Mouse (Mus musculus): ENCODE measurements at regions not wholly inside any gene's neighbourhood (a gene's known extent, or its start where the extent isn't known, plus 50 kb on each side); places are given as distances from the start of the nearest gene placed in this dataset.

- Histone ChIP-seq H3K4me1 (replicated peaks; ENCODE audit: insufficient read depth, low read length) (no peaks in the 10 kb centered on the region), H3K4me3 (replicated peaks; ENCODE audit: low read depth, low read length) (no peak overlapping the region), H3K27me3 (ENCODE audit: insufficient read depth, low read length) (no peaks in the 10 kb centered on the region), H3K9ac (ENCODE audit: low read depth, low read length) (no peak overlapping the region), H3K27ac (no peak overlapping the region), H3K4me2 (ENCODE audit: low read length) (no peak overlapping the region), H3K36me3 (ENCODE audit: insufficient read depth, low read length) (no peaks in the 10 kb centered on the region), H3K9me3 (replicated peaks; ENCODE audit: low read length) (no peaks in the 10 kb centered on the region)
- TF ChIP-seq CTCF (IDR thresholded peaks at IDR 0.05; ENCODE audit: low read depth): no peak
- WGBS: 84% methylated on average over 1 of the region's 1 CpGs
- ATAC-seq (replicated peaks; ENCODE audit: low FRiP score, low read depth) (no peak), DNase-seq (ENCODE audit: low spot score) (no peak)
Measured at GRCm38 (mm10) chr6:81464442-81464841, 459.0 kb upstream of the Gcfc2 start.

GRCm38 (mm10) chr6:81466536-81466935 lies 456.9 kb upstream of the Gcfc2 start:
- 63% methylated on average over 4 of the region's 4 CpGs for WGBS
- H3K27me3 ChIP-seq (ENCODE audit: insufficient read depth, low read length): no peaks in the 10 kb centered on the region
- H3K4me2 ChIP-seq (ENCODE audit: low read length): no peak overlapping the region
- no peaks in the 10 kb centered on the region for H3K9me3 ChIP-seq (replicated peaks; ENCODE audit: low read length)
- H3K4me1 ChIP-seq (replicated peaks; ENCODE audit: insufficient read depth, low read length): no peaks in the 10 kb centered on the region
- H3K4me3 ChIP-seq (replicated peaks; ENCODE audit: low read depth, low read length): no peak overlapping the region
- DNase-seq (ENCODE audit: low spot score) (no peak), ATAC-seq (replicated peaks; ENCODE audit: low FRiP score, low read depth) (no peak)
- H3K36me3 ChIP-seq (ENCODE audit: insufficient read depth, low read length): no peaks in the 10 kb centered on the region
- TF ChIP-seq CTCF (IDR thresholded peaks at IDR 0.05; ENCODE audit: low read depth): no peak
- H3K27ac ChIP-seq: no peak overlapping the region
- no peak overlapping the region for H3K9ac ChIP-seq (ENCODE audit: low read depth, low read length)

- Histone ChIP-seq H3K36me3 (ENCODE audit: insufficient read depth, low read length) (no peaks in the 10 kb centered on the region), H3K27ac (no peak overlapping the region), H3K4me3 (replicated peaks; ENCODE audit: low read depth, low read length) (no peak overlapping the region), H3K4me2 (ENCODE audit: low read length) (no peak overlapping the region), H3K27me3 (ENCODE audit: insufficient read depth, low read length) (no peaks in the 10 kb centered on the region), H3K9ac (ENCODE audit: low read depth, low read length) (no peak overlapping the region), H3K9me3 (replicated peaks; ENCODE audit: low read length) (no peaks in the 10 kb centered on the region), H3K4me1 (replicated peaks; ENCODE audit: insufficient read depth, low read length) (no peaks in the 10 kb centered on the region)
- TF ChIP-seq CTCF (IDR thresholded peaks at IDR 0.05; ENCODE audit: low read depth): no peak
- no peak for DNase-seq (ENCODE audit: low spot score)
- WGBS: 67% methylated on average over 9 of the region's 9 CpGs
- ATAC-seq (replicated peaks; ENCODE audit: low FRiP score, low read depth): no peak
Measured at GRCm38 (mm10) chr6:81471340-81471955, 452.0 kb upstream of the Gcfc2 start.

GRCm38 (mm10) chr6:81472506-81472905 lies 451.0 kb upstream of the Gcfc2 start:
- no peaks in the 10 kb centered on the region for H3K27me3 ChIP-seq (ENCODE audit: insufficient read depth, low read length)
- no peaks in the 10 kb centered on the region for H3K4me1 ChIP-seq (replicated peaks; ENCODE audit: insufficient read depth, low read length)
- TF ChIP-seq CTCF (IDR thresholded peaks at IDR 0.05; ENCODE audit: low read depth): no peak
- no peak overlapping the region for H3K4me3 ChIP-seq (replicated peaks; ENCODE audit: low read depth, low read length)
- no peak overlapping the region for H3K27ac ChIP-seq
- ATAC-seq (replicated peaks; ENCODE audit: low FRiP score, low read depth): no peak
- H3K9me3 ChIP-seq (replicated peaks; ENCODE audit: low read length): no peaks in the 10 kb centered on the region
- DNase-seq (ENCODE audit: low spot score): no peak
- no peaks in the 10 kb centered on the region for H3K36me3 ChIP-seq (ENCODE audit: insufficient read depth, low read length)
- H3K9ac ChIP-seq (ENCODE audit: low read depth, low read length): no peak overlapping the region
- 74% methylated on average over 3 of the region's 3 CpGs for WGBS
- no peak overlapping the region for H3K4me2 ChIP-seq (ENCODE audit: low read length)

- no peak for ATAC-seq (replicated peaks; ENCODE audit: low FRiP score, low read depth)
- Histone ChIP-seq H3K4me1 (replicated peaks; ENCODE audit: insufficient read depth, low read length) (no peaks in the 10 kb centered on the region), H3K27ac (no peak overlapping the region), H3K36me3 (ENCODE audit: insufficient read depth, low read length) (no peaks in the 10 kb centered on the region), H3K9me3 (replicated peaks; ENCODE audit: low read length) (no peaks in the 10 kb centered on the region), H3K27me3 (ENCODE audit: insufficient read depth, low read length) (no peaks in the 10 kb centered on the region), H3K9ac (ENCODE audit: low read depth, low read length) (no peak overlapping the region), H3K4me2 (ENCODE audit: low read length) (no peak overlapping the region), H3K4me3 (replicated peaks; ENCODE audit: low read depth, low read length) (no peak overlapping the region)
- 93% methylated on average over 1 of the region's 1 CpGs for WGBS
- no peak for DNase-seq (ENCODE audit: low spot score)
- no peak for TF ChIP-seq CTCF (IDR thresholded peaks at IDR 0.05; ENCODE audit: low read depth)
Measured at GRCm38 (mm10) chr6:81474786-81475185, 448.7 kb upstream of the Gcfc2 start.

- TF ChIP-seq CTCF (IDR thresholded peaks at IDR 0.05; ENCODE audit: low read depth): no peak
- no peak overlapping the region for H3K4me3 ChIP-seq (replicated peaks; ENCODE audit: low read depth, low read length)
- ATAC-seq (replicated peaks; ENCODE audit: low FRiP score, low read depth) (no peak), DNase-seq (ENCODE audit: low spot score) (no peak)
- no peaks in the 10 kb centered on the region for H3K9me3 ChIP-seq (replicated peaks; ENCODE audit: low read length)
- no peak overlapping the region for H3K9ac ChIP-seq (ENCODE audit: low read depth, low read length)
- H3K4me1 ChIP-seq (replicated peaks; ENCODE audit: insufficient read depth, low read length): no peaks in the 10 kb centered on the region
- no peaks in the 10 kb centered on the region for H3K36me3 ChIP-seq (ENCODE audit: insufficient read depth, low read length)
- H3K27ac ChIP-seq: no peak overlapping the region
- H3K27me3 ChIP-seq (ENCODE audit: insufficient read depth, low read length): no peaks in the 10 kb centered on the region
- H3K4me2 ChIP-seq (ENCODE audit: low read length): no peak overlapping the region
- WGBS: 51% methylated on average over 3 of the region's 3 CpGs
Measured at GRCm38 (mm10) chr6:81487006-81487405, 436.5 kb upstream of the Gcfc2 start.

- no peak overlapping the region for H3K4me3 ChIP-seq (replicated peaks; ENCODE audit: low read depth, low read length)
- no peaks in the 10 kb centered on the region for H3K27me3 ChIP-seq (ENCODE audit: insufficient read depth, low read length)
- no peak for ATAC-seq (replicated peaks; ENCODE audit: low FRiP score, low read depth)
- DNase-seq (ENCODE audit: low spot score): no peak
- no peak overlapping the region for H3K9ac ChIP-seq (ENCODE audit: low read depth, low read length)
- H3K27ac ChIP-seq: no peak overlapping the region
- TF ChIP-seq CTCF (IDR thresholded peaks at IDR 0.05; ENCODE audit: low read depth): no peak
- H3K4me1 ChIP-seq (replicated peaks; ENCODE audit: insufficient read depth, low read length): no peaks in the 10 kb centered on the region
- no peak overlapping the region for H3K4me2 ChIP-seq (ENCODE audit: low read length)
- H3K36me3 ChIP-seq (ENCODE audit: insufficient read depth, low read length): no peaks in the 10 kb centered on the region
- H3K9me3 ChIP-seq (replicated peaks; ENCODE audit: low read length): no peaks in the 10 kb centered on the region
- WGBS: 91% methylated on average over 7 of the region's 7 CpGs
Measured at GRCm38 (mm10) chr6:81496239-81496638, 427.2 kb upstream of the Gcfc2 start.
